Mouse (Mus musculus) urinary bladder, postnatal 14 days (tissue): ENCODE results near the gene Cul4a.

ENCODE experiments used
- DNase-seq: peaks from one replicate; pipeline ENCODE4 v3.0.0; 2021; ENCODE audit warnings: low spot score

Gene Cul4a

GRCm38 (mm10) chr8:13179948-13180347 lies 74.5 kb downstream of the Cul4a start:
- no peak for DNase-seq

- no peak for DNase-seq
Observed at GRCm38 (mm10) chr8:13180408-13180807, 75.0 kb downstream of the Cul4a start.

- no peak for DNase-seq
Observed at GRCm38 (mm10) chr8:13180911-13181690, 75.7 kb downstream of the Cul4a start.

- no peak for DNase-seq
Observed at GRCm38 (mm10) chr8:13181691-13181976, 76.2 kb downstream of the Cul4a start.

GRCm38 (mm10) chr8:13186819-13187218 lies 81.4 kb downstream of the Cul4a start:
- DNase-seq: no peak

GRCm38 (mm10) chr8:13187229-13187628 lies 81.8 kb downstream of the Cul4a start:
- DNase-seq: no peak

- no peak for DNase-seq
Observed at GRCm38 (mm10) chr8:13187638-13188037, 82.2 kb downstream of the Cul4a start.

GRCm38 (mm10) chr8:13188052-13188555 lies 82.7 kb downstream of the Cul4a start:
- DNase-seq: no peak

GRCm38 (mm10) chr8:13188857-13189256 lies 83.4 kb downstream of the Cul4a start:
- no peak for DNase-seq

- DNase-seq: no peak
Observed at GRCm38 (mm10) chr8:13190235-13190634, 84.8 kb downstream of the Cul4a start.

- DNase-seq: no peak
Observed at GRCm38 (mm10) chr8:13194818-13195217, 89.4 kb downstream of the Cul4a start.

GRCm38 (mm10) chr8:13197493-13197892 lies 92.1 kb downstream of the Cul4a start:
- no peak for DNase-seq
